Mouse (Mus musculus): Measurements from ENCODE around the gene Hydin. TPM values are rescaled to one million over a fixed set of nuclear protein-coding genes. Genes with fewer than 3 reads are reported as not detected.

The Hydin gene
- total and polyA plus RNA-seq, 3 experiments = 9.5 to 17.3 (median 9.8) TPM

- no peak for TF ChIP-seq POLR2A (IDR thresholded peaks at IDR 0.05; ENCODE audit: low read depth, low read length)
Observed at GRCm38 (mm10) chr8:110478576-110478975, 211.8 kb downstream of the Hydin start (continued).

GRCm38 (mm10) chr8:110479401-110479800 is 212.6 kb downstream of the Hydin start:
- no peaks in the 10 kb centered on the region for H3K9me3 ChIP-seq (replicated peaks; ENCODE audit: low read length)
- H3K9ac ChIP-seq (ENCODE audit: insufficient read depth, low read depth) = no peak overlapping the region
- DNase-seq (ENCODE audit: extremely low read depth) = no peak
- H3K4me3 ChIP-seq (replicated peaks in 1 of 3; ENCODE audit: low read depth in 2 of 3, low read length in 2 of 3, poor library complexity in 1 of 3) = no peak overlapping the region
- H3K36me3 ChIP-seq (replicated peaks in 1 of 2; ENCODE audit: control insufficient read depth in 1 of 2, insufficient read depth in 1 of 2, low read length in 1 of 2) = peaks cover 0 to 41% of the 10 kb centered on the region in 2 experiments
- no peaks in the 10 kb centered on the region for H3K79me2 ChIP-seq (replicated peaks; ENCODE audit: control insufficient read depth, extremely low read depth, insufficient read depth, poor library complexity, severe bottlenecking)
- dilution Hi-C loops (cut with MboI; ENCODE audit: extremely low pct_ligation_motif_present, extremely low pct_unique_long_range_greater_than_20kb, low sequenced_read_pairs) (no loop called here), in situ Hi-C loops (cut with MboI; ENCODE audit: low pct_ligation_motif_present, low pct_unique_long_range_greater_than_20kb, low sequenced_read_pairs) (loop anchor here (5.0 kb wide), 1 partner anchor 207 kb away; no protein-coding TSS in a partner anchor)
- no peak overlapping the region for H3K27ac ChIP-seq (ENCODE audit: insufficient read depth, low read depth)
- no peak overlapping the region for H3K4me2 ChIP-seq (ENCODE audit: insufficient read depth, low read depth, poor library complexity, severe bottlenecking)
- H3K27me3 ChIP-seq (replicated peaks) = no peaks in the 10 kb centered on the region
- TF ChIP-seq EP300 (IDR thresholded peaks at IDR 0.05; ENCODE audit: low read length) (no peak), ZC3H11A (IDR thresholded peaks at IDR 0.05; ENCODE audit: low read depth, low read length) (no peak), ZKSCAN1 (IDR thresholded peaks at IDR 0.05; ENCODE audit: borderline replicate concordance, low read depth, low read length) (no peak), MEF2A (IDR thresholded peaks at IDR 0.05; ENCODE audit: borderline replicate concordance, low read depth, low read length) (no peak), ETS1 (conservative IDR thresholded peaks at IDR 0.05; ENCODE audit: low read depth, low read length) (no peak)
- peaks cover 9 to 49% of the 10 kb centered on the region in 2 experiments for H3K4me1 ChIP-seq (ENCODE audit: control insufficient read depth in 1 of 2, insufficient read depth in 2 of 2)

- Histone ChIP-seq H3K79me2 (replicated peaks; ENCODE audit: control insufficient read depth, extremely low read depth, insufficient read depth, poor library complexity, severe bottlenecking) (no peaks in the 10 kb centered on the region), H3K27me3 (replicated peaks) (no peaks in the 10 kb centered on the region), H3K4me2 (ENCODE audit: insufficient read depth, low read depth, poor library complexity, severe bottlenecking) (no peak overlapping the region), H3K36me3 (replicated peaks in 1 of 2; ENCODE audit: control insufficient read depth in 1 of 2, insufficient read depth in 1 of 2, low read length in 1 of 2) (peaks cover 2 to 60% of the 10 kb centered on the region in 2 experiments), H3K9ac (ENCODE audit: insufficient read depth, low read depth) (no peak overlapping the region), H3K4me1 (ENCODE audit: control insufficient read depth in 1 of 2, insufficient read depth in 2 of 2) (peaks cover 2 to 39% of the 10 kb centered on the region in 2 experiments; a peak in 3 of 4 replicates), H3K9me3 (replicated peaks; ENCODE audit: low read length) (no peaks in the 10 kb centered on the region), H3K4me3 (replicated peaks in 1 of 3; ENCODE audit: low read depth in 2 of 3, low read length in 2 of 3, poor library complexity in 1 of 3) (no peak overlapping the region), H3K27ac (ENCODE audit: insufficient read depth, low read depth) (no peak overlapping the region)
- TF ChIP-seq MYC (IDR thresholded peaks at IDR 0.05; ENCODE audit: low read depth, low read length) = no peak
- TF ChIP-seq CHD2 (IDR thresholded peaks at IDR 0.05; ENCODE audit: low read length) = no peak
- DNase-seq (ENCODE audit: extremely low read depth) = no peak
- in situ Hi-C loops (cut with MboI; ENCODE audit: low pct_ligation_motif_present, low pct_unique_long_range_greater_than_20kb, low sequenced_read_pairs) (loop anchor here (5.0 kb wide), 1 partner anchor 350 kb away; no protein-coding TSS in a partner anchor), dilution Hi-C loops (cut with MboI; ENCODE audit: extremely low pct_ligation_motif_present, extremely low pct_unique_long_range_greater_than_20kb, low sequenced_read_pairs) (no loop called here)
Observed at GRCm38 (mm10) chr8:110482275-110482674, 215.5 kb downstream of the Hydin start.

- Histone ChIP-seq H3K27me3 (replicated peaks) (no peaks in the 10 kb centered on the region), H3K79me2 (replicated peaks; ENCODE audit: control insufficient read depth, extremely low read depth, insufficient read depth, poor library complexity, severe bottlenecking) (no peaks in the 10 kb centered on the region), H3K4me2 (ENCODE audit: insufficient read depth, low read depth, poor library complexity, severe bottlenecking) (no peak overlapping the region), H3K4me1 (ENCODE audit: control insufficient read depth in 1 of 2, insufficient read depth in 2 of 2) (peaks cover 0 to 11% of the 10 kb centered on the region in 2 experiments; a peak in 3 of 4 replicates), H3K4me3 (replicated peaks in 1 of 3; ENCODE audit: low read depth in 2 of 3, low read length in 2 of 3, poor library complexity in 1 of 3) (no peak overlapping the region), H3K27ac (ENCODE audit: insufficient read depth, low read depth) (no peak overlapping the region), H3K36me3 (replicated peaks in 1 of 2; ENCODE audit: control insufficient read depth in 1 of 2, insufficient read depth in 1 of 2, low read length in 1 of 2) (peaks cover 5 to 70% of the 10 kb centered on the region in 2 experiments), H3K9me3 (replicated peaks; ENCODE audit: low read length) (peaks cover 6% of the 10 kb centered on the region), H3K9ac (ENCODE audit: insufficient read depth, low read depth) (no peak overlapping the region)
- in situ Hi-C loops (cut with MboI; ENCODE audit: low pct_ligation_motif_present, low pct_unique_long_range_greater_than_20kb, low sequenced_read_pairs) = no loop called here
- dilution Hi-C loops (cut with MboI; ENCODE audit: extremely low pct_ligation_motif_present, extremely low pct_unique_long_range_greater_than_20kb, low sequenced_read_pairs) = no loop called here
- DNase-seq (ENCODE audit: extremely low read depth) = no peak
- TF ChIP-seq MAFK (IDR thresholded peaks at IDR 0.05; ENCODE audit: insufficient replicate concordance, low read length) (no peak), SIN3A (IDR thresholded peaks at IDR 0.05; ENCODE audit: low read length) (no peak), EP300 (IDR thresholded peaks at IDR 0.05; ENCODE audit: low read length) (no peak), BHLHE40 (IDR thresholded peaks at IDR 0.05; ENCODE audit: low read depth, low read length) (no peak), RCOR1 (conservative IDR thresholded peaks at IDR 0.05; ENCODE audit: low read depth, low read length) (no peak), USF2 (conservative IDR thresholded peaks at IDR 0.05; ENCODE audit: low read depth, low read length) (no peak), HCFC1 (IDR thresholded peaks at IDR 0.05; ENCODE audit: low read depth, low read length) (no peak), TCF12 (IDR thresholded peaks at IDR 0.05; ENCODE audit: low read depth, low read length) (no peak)
Observed at GRCm38 (mm10) chr8:110485234-110485633, 218.5 kb downstream of the Hydin start.

Data from CH12.LX (cell line).